Mouse (Mus musculus): ENCODE data around the gene Gm13272. TPM values are rescaled to one million over a fixed set of nuclear protein-coding genes. Genes with fewer than 3 reads are reported as not detected.
"Not testable (repeated sequence)": the region's sequence is repeated elsewhere in the genome, so short reads cannot be mapped to it uniquely, and the experiment has no call there.

The Gm13272 gene
- polyA plus RNA-seq (2012; ENCODE audit: insufficient read depth, insufficient read length, missing spikeins) = not detected in 2 replicates

DNA sequence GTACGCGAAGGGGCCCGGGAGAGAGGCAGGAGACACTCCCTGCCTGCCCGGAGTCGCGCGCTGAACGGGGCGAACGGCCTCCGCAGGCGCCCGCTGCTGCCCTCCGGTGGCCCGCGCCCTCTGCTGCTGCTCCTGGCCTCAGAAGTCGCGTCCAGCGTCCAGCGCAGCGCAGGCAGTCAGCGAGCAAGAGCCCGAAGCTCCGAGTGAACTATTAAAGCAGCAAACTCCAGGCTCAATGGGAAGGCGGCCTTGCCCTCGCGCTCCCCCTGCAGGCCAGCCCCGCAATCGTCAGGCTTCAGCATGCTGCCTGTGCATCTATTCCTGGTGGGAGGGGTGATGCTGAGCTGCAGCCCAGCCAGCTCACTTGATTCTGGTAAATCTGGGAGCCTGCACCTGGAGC is at the start of gene Gm13272:
Gene Gm13272, plus strand, starts transcription at position 301 of the 400 bp plus-strand sequence.
- not testable (repeated sequence) for H3K27ac ChIP-seq (ENCODE audit: insufficient read depth, low read depth, low read length); H3K4me1 ChIP-seq (ENCODE audit: control insufficient read depth, insufficient read depth, low read length); H3K4me3 ChIP-seq (ENCODE audit: insufficient read depth, low read length)

DNA sequence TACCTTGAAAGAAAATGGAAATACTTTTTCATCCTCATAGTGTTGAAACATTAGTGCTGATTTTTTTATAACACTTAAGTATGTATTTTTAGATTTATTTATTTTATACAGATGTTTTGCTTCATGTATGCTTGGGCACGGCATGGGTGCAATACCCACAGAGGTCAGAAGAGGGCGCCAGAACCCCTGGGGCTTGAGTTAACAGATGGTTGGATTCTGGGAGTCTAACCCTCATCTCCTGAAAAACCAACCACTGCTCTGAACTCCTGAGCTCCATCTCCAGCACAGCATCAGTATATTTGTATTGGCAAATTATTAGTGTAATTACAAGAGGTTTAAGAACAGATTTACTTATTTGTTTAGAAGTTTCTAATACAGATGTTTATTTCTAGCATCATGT is 41.2 kb upstream of the Gm13272 start:
- H3K4me3 ChIP-seq (ENCODE audit: insufficient read depth, low read length) = no peak overlapping the region
- TF ChIP-seq CTCF (IDR thresholded peaks at IDR 0.05; ENCODE audit: low read depth, low read length) (peak; percentile 90), POLR2A (IDR thresholded peaks at IDR 0.05; ENCODE audit: borderline replicate concordance, low read depth, low read length) (no peak)

GRCm38 (mm10) chr4:88739036-88739435 is 40.6 kb upstream of the Gm13272 start:
- TF ChIP-seq CTCF (IDR thresholded peaks at IDR 0.05; ENCODE audit: low read depth, low read length) = no peak
- TF ChIP-seq POLR2A (IDR thresholded peaks at IDR 0.05; ENCODE audit: borderline replicate concordance, low read depth, low read length) = no peak
- Histone ChIP-seq H3K4me3 (ENCODE audit: insufficient read depth, low read length) (no peak overlapping the region), H3K4me1 (ENCODE audit: control insufficient read depth, insufficient read depth, low read length) (peaks cover 13% of the 10 kb centered on the region), H3K27ac (ENCODE audit: insufficient read depth, low read depth, low read length) (no peak overlapping the region)

More for the DNA sequence above, 41.2 kb upstream of the Gm13272 start:
- no peak overlapping the region for H3K27ac ChIP-seq (ENCODE audit: insufficient read depth, low read depth, low read length)
- peaks cover 13% of the 10 kb centered on the region for H3K4me1 ChIP-seq (ENCODE audit: control insufficient read depth, insufficient read depth, low read length)

DNA sequence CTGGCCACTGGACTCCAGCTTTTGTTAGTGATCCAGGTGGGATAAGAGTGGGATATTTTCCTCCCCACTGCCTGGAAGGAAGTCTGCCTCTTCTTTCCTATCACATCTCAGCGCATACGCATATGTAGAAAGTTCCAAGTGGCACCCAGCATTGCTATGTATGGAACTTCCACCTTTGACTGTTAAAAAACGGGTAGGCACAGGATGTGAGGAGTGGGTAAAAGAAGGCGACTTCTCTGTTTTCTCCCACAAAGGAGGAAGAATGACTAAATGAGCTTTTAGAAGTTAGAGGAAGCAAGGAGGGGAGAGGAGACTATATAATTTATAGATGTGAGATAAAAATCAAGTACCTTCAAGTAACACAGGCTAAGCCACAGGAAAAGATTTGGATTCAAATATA is 38.2 kb upstream of the Gm13272 start:
- no peak overlapping the region for H3K27ac ChIP-seq (ENCODE audit: insufficient read depth, low read depth, low read length)
- no peak overlapping the region for H3K4me3 ChIP-seq (ENCODE audit: insufficient read depth, low read length)
- peaks cover 13% of the 10 kb centered on the region for H3K4me1 ChIP-seq (ENCODE audit: control insufficient read depth, insufficient read depth, low read length)
- TF ChIP-seq CTCF (IDR thresholded peaks at IDR 0.05; ENCODE audit: low read depth, low read length) (no peak), POLR2A (IDR thresholded peaks at IDR 0.05; ENCODE audit: borderline replicate concordance, low read depth, low read length) (no peak)

- Histone ChIP-seq H3K27ac (ENCODE audit: insufficient read depth, low read depth, low read length) (no peak overlapping the region), H3K4me1 (ENCODE audit: control insufficient read depth, insufficient read depth, low read length) (peaks cover 13% of the 10 kb centered on the region), H3K4me3 (ENCODE audit: insufficient read depth, low read length) (no peak overlapping the region)
- TF ChIP-seq CTCF (IDR thresholded peaks at IDR 0.05; ENCODE audit: low read depth, low read length) = no peak
- TF ChIP-seq POLR2A (IDR thresholded peaks at IDR 0.05; ENCODE audit: borderline replicate concordance, low read depth, low read length) = no peak
Measured at GRCm38 (mm10) chr4:88742771-88743371, 36.8 kb upstream of the Gm13272 start.

DNA sequence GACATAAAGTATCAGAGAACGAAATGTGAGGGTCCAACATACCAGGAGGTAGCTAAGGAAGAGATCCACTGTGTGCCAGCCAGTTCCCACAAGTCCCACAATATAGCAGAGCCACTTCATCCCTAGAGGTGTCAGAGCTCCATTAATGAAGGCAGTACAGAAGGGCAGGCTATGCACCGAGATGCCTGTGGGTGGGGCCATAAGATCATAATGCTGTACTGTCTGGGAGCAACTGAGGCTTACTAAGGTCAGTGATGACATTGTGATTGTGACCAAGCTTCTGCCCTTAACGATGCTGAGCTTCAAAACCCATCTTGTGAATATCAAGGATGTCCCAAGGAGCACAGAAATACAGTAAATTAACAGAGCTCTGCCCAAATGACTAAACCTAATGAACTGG is 35.4 kb upstream of the Gm13272 start:
- no peak for TF ChIP-seq CTCF (IDR thresholded peaks at IDR 0.05; ENCODE audit: low read depth, low read length)
- no peak for TF ChIP-seq POLR2A (IDR thresholded peaks at IDR 0.05; ENCODE audit: borderline replicate concordance, low read depth, low read length)
- no peak overlapping the region for H3K27ac ChIP-seq (ENCODE audit: insufficient read depth, low read depth, low read length)
- no peak overlapping the region for H3K4me3 ChIP-seq (ENCODE audit: insufficient read depth, low read length)
- peaks cover 11% of the 10 kb centered on the region for H3K4me1 ChIP-seq (ENCODE audit: control insufficient read depth, insufficient read depth, low read length)

DNA sequence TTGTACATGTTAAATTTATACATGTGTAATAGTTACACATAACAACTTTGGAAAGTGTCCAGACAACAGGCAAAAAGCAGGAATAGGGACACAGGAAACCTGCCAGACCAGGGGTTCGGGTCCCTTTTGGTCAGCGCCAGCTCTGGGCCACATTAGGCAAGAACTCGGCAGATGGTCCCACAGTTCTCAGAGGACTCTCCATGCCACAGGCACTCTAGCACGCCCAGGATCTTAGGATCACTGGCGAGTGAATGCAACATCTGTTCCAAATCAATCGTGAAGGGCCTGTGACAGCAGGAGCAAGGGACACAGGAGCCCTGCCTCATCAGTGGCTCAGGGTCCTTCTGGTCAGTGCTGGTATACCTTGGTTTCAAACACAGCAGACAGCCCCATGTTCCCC is 29.7 kb upstream of the Gm13272 start:
- TF ChIP-seq POLR2A (IDR thresholded peaks at IDR 0.05; ENCODE audit: borderline replicate concordance, low read depth, low read length) (no peak), CTCF (IDR thresholded peaks at IDR 0.05; ENCODE audit: low read depth, low read length) (no peak)
- H3K27ac ChIP-seq (ENCODE audit: insufficient read depth, low read depth, low read length) = no peak overlapping the region
- H3K4me3 ChIP-seq (ENCODE audit: insufficient read depth, low read length) = no peak overlapping the region
- H3K4me1 ChIP-seq (ENCODE audit: control insufficient read depth, insufficient read depth, low read length) = no peaks in the 10 kb centered on the region

DNA sequence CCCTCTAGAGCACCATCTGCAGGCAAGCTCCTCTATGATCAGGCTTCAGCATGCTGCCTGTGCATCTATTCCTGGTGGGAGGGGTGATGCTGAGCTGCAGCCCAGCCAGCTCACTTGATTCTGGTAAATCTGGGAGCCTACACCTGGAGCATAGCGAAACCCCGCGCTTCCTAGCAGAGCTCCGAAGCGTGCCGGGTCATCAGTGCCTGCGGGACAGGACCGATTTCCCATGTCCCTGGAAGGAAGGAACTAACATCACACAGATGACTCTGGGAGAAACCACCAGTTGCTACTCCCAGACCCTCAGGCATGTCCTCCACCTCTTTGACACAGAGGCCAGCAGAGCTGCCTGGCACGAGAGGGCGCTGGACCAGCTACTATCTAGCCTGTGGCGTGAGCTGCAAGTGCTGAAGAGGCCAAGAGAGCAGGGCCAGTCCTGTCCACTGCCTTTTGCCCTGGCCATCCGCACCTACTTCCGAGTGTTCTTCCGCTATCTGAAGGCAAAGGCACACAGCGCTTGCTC is 24.8 kb upstream of the Gm13272 start, which contains the start of gene Gm13271:
Gene Gm13271, plus strand, starts transcription at position 51 of the 523 bp plus-strand sequence.
- H3K4me3 ChIP-seq (ENCODE audit: insufficient read depth, low read length); H3K4me1 ChIP-seq (ENCODE audit: control insufficient read depth, insufficient read depth, low read length): not testable (repeated sequence)

GRCm38 (mm10) chr4:88756581-88757513 is 22.8 kb upstream of the Gm13272 start:
- Histone ChIP-seq H3K27ac (ENCODE audit: insufficient read depth, low read depth, low read length) (peak overlapping the region; percentile 59), H3K4me3 (ENCODE audit: insufficient read depth, low read length) (peak overlapping the region; percentile 60)
- H3K4me1 ChIP-seq (ENCODE audit: control insufficient read depth, insufficient read depth, low read length) = not testable (repeated sequence)

More for the DNA sequence above, 24.8 kb upstream of the Gm13272 start, which contains the start of gene Gm13271:
- not testable (repeated sequence) for H3K27ac ChIP-seq (ENCODE audit: insufficient read depth, low read depth, low read length)

DNA sequence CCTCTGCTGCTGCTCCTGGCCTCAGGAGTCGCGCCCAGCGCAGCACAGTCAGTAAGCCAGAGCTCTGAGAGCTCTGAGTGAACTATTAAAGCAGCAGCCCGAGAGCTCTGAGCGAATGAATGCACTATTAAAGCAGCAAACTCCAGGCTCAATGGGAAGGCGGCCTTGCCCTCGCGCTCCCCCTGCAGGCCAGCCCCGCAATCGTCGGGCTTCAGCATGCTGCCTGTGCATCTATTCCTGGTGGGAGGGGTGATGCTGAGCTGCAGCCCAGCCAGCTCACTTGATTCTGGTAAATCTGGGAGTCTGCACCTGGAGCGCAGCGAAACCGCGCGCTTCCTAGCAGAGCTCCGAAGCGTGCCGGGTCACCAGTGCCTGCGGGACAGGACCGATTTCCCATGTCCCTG is 22.0 kb upstream of the Gm13272 start:
- Histone ChIP-seq H3K4me3 (ENCODE audit: insufficient read depth, low read length) (peak overlapping the region; percentile 60), H3K27ac (ENCODE audit: insufficient read depth, low read depth, low read length) (peak overlapping the region; percentile 59; the same call in 1 of the 2 replicates)
- not testable (repeated sequence) for H3K4me1 ChIP-seq (ENCODE audit: control insufficient read depth, insufficient read depth, low read length)
- peak; percentile 13; the same call in 1 of the 2 replicates for TF ChIP-seq CTCF (IDR thresholded peaks at IDR 0.05; ENCODE audit: low read depth, low read length)

DNA sequence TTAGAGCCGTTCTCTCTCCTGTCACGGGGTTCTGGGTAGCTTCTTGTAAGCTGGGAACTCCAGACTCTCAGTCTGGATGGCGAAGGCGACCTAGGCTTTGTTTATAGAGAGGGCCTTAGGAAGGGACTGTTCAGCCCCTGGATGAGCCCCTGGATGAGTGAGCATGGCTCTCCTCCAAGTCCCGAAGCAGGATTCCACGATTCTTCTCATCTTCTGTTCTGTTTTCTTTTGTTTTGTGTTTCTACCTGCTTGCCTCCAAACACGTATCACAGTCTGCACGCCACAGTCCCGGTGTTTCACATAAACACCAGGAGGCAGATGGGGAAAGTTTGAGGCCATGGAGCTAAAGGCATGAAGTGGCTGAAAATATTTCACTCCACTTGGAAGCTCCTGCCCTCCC is 20.9 kb upstream of the Gm13272 start:
- not testable (repeated sequence) for H3K27ac ChIP-seq (ENCODE audit: insufficient read depth, low read depth, low read length); H3K4me3 ChIP-seq (ENCODE audit: insufficient read depth, low read length); H3K4me1 ChIP-seq (ENCODE audit: control insufficient read depth, insufficient read depth, low read length)

DNA sequence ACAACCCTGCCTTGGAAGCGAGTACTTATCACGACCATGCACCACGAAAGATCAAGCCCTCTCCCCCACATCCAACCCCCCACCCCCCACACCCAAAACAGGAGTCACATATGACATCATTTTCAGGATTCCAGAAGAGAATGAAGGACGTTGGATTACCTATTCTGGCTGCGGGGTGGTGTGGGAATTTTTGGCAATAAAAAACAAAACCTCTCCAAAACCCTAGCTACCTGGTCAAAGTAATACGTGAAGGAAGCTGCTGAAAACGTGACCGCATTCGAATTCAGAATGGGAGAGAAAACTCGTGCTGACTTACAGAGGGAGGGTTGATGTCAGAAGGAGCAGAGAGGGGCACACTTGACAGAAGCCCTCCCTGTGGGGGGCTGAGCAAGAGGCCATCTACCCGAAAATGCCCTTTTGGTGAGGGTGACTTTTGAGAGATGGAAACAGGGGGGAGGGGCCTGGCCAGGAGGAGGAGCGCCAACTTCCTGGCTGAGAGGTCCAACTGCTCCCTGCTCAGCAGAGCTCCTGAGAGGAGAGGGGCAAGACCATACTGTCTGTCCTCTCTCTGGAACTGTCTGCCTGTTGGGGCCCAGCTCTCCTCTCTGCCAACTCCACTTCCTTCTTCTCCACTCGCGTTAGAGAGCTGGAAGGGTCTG is 19.9 kb upstream of the Gm13272 start, which contains the start of gene Gm13283:
Gene Gm13283, plus strand, starts transcription at position 510 of the 659 bp plus-strand sequence.
- H3K27ac ChIP-seq (ENCODE audit: insufficient read depth, low read depth, low read length) = peak within 1 kb of the TSS; percentile 48
- H3K4me1 ChIP-seq (ENCODE audit: control insufficient read depth, insufficient read depth, low read length) = not testable (repeated sequence)
- peak within 1 kb of the TSS; percentile 51 for H3K4me3 ChIP-seq (ENCODE audit: insufficient read depth, low read length)

GRCm38 (mm10) chr4:88760431-88760830 is 19.2 kb upstream of the Gm13272 start:
- Histone ChIP-seq H3K4me3 (ENCODE audit: insufficient read depth, low read length) (peak overlapping the region; percentile 51), H3K27ac (ENCODE audit: insufficient read depth, low read depth, low read length) (peak overlapping the region; percentile 48)
- H3K4me1 ChIP-seq (ENCODE audit: control insufficient read depth, insufficient read depth, low read length) = not testable (repeated sequence)

- H3K4me1 ChIP-seq (ENCODE audit: control insufficient read depth, insufficient read depth, low read length); H3K27ac ChIP-seq (ENCODE audit: insufficient read depth, low read depth, low read length); H3K4me3 ChIP-seq (ENCODE audit: insufficient read depth, low read length): not testable (repeated sequence)
Measured at GRCm38 (mm10) chr4:88761776-88762175, 17.9 kb upstream of the Gm13272 start.

All from bone marrow macrophage, adult 2 months (primary cell).